Mouse (Mus musculus): ENCODE measurements around the gene Mast4. TPM values are rescaled to one million over a fixed set of nuclear protein-coding genes. Genes with fewer than 3 reads are reported as not detected.

Mast4 gene
- polyA plus RNA-seq, 1 experiment from 2014 or later: 10.1 TPM

- Histone ChIP-seq H3K9me3 (ENCODE audit: control insufficient read depth, low read length) (no peaks in the 10 kb centered on the region), H3K4me3 (ENCODE audit: low read depth, low read length) (no peak overlapping the region), H3K27ac (ENCODE audit: low read depth, low read length) (no peak overlapping the region), H3K9ac (ENCODE audit: low read depth, low read length) (no peak overlapping the region), H3K36me3 (ENCODE audit: control insufficient read depth, insufficient read depth, low read length) (no peaks in the 10 kb centered on the region), H3K27me3 (replicated peaks; ENCODE audit: control insufficient read depth, insufficient read depth, low read length) (no peaks in the 10 kb centered on the region), H3K4me2 (no peak overlapping the region), H3K4me1 (replicated peaks; ENCODE audit: control insufficient read depth, insufficient read depth, low read length) (no peaks in the 10 kb centered on the region)
- DNase-seq (ENCODE audit: low spot score) (no peak), ATAC-seq (replicated peaks; ENCODE audit: low FRiP score) (no peak)
- 49% methylated on average over 2 of the region's 2 CpGs for WGBS
Observed at GRCm38 (mm10) chr13:103219999-103220398, 114.3 kb downstream of the Mast4 start.

GRCm38 (mm10) chr13:103217486-103217885 is 116.8 kb downstream of the Mast4 start:
- Histone ChIP-seq H3K4me2 (no peak overlapping the region), H3K9ac (ENCODE audit: low read depth, low read length) (no peak overlapping the region), H3K9me3 (ENCODE audit: control insufficient read depth, low read length) (no peaks in the 10 kb centered on the region), H3K36me3 (ENCODE audit: control insufficient read depth, insufficient read depth, low read length) (no peaks in the 10 kb centered on the region), H3K4me1 (replicated peaks; ENCODE audit: control insufficient read depth, insufficient read depth, low read length) (no peaks in the 10 kb centered on the region), H3K27me3 (replicated peaks; ENCODE audit: control insufficient read depth, insufficient read depth, low read length) (no peaks in the 10 kb centered on the region), H3K27ac (ENCODE audit: low read depth, low read length) (no peak overlapping the region), H3K4me3 (ENCODE audit: low read depth, low read length) (no peak overlapping the region)
- 56% methylated on average over 3 of the region's 3 CpGs for WGBS
- ATAC-seq (replicated peaks; ENCODE audit: low FRiP score): no peak
- DNase-seq (ENCODE audit: low spot score): no peak

- DNase-seq (ENCODE audit: low spot score) (no peak), ATAC-seq (replicated peaks; ENCODE audit: low FRiP score) (no peak)
- Histone ChIP-seq H3K9me3 (ENCODE audit: control insufficient read depth, low read length) (no peaks in the 10 kb centered on the region), H3K36me3 (ENCODE audit: control insufficient read depth, insufficient read depth, low read length) (no peaks in the 10 kb centered on the region), H3K4me2 (no peak overlapping the region), H3K27me3 (replicated peaks; ENCODE audit: control insufficient read depth, insufficient read depth, low read length) (no peaks in the 10 kb centered on the region), H3K9ac (ENCODE audit: low read depth, low read length) (no peak overlapping the region), H3K4me1 (replicated peaks; ENCODE audit: control insufficient read depth, insufficient read depth, low read length) (no peaks in the 10 kb centered on the region), H3K27ac (ENCODE audit: low read depth, low read length) (no peak overlapping the region), H3K4me3 (ENCODE audit: low read depth, low read length) (no peak overlapping the region)
- 70% methylated on average over 2 of the region's 3 CpGs for WGBS
Observed at GRCm38 (mm10) chr13:103214506-103214905, 119.8 kb downstream of the Mast4 start.

DNA sequence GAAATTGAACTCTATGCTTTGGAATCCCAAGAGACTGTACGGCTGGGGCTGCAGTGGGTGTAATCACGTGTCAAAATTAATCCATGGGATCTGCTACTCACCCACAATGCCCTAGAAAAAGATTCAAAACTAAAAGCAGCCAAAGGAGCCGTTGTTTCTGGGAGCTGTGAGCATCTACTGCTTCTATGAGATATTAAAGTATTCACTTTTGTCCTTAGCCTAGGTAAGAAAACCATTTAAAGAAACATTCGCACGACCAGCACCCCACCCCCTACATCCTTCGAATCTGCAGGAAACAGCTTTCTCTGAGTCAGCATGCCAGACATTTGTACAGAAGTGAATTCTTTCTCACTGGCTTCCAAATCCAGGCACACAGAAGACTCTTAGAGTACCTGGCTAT is 122.3 kb downstream of the Mast4 start:
- H3K4me3 ChIP-seq (ENCODE audit: low read depth, low read length): no peak overlapping the region
- DNase-seq (ENCODE audit: low spot score) (peak; percentile 29), ATAC-seq (replicated peaks; ENCODE audit: low FRiP score) (no peak)
- no peaks in the 10 kb centered on the region for H3K9me3 ChIP-seq (ENCODE audit: control insufficient read depth, low read length)
- no peaks in the 10 kb centered on the region for H3K27me3 ChIP-seq (replicated peaks; ENCODE audit: control insufficient read depth, insufficient read depth, low read length)
- WGBS: 51% methylated on average over 6 of the region's 6 CpGs
- H3K27ac ChIP-seq (ENCODE audit: low read depth, low read length): no peak overlapping the region
- no peaks in the 10 kb centered on the region for H3K36me3 ChIP-seq (ENCODE audit: control insufficient read depth, insufficient read depth, low read length)
- no peak overlapping the region for H3K4me2 ChIP-seq
- H3K9ac ChIP-seq (ENCODE audit: low read depth, low read length): no peak overlapping the region
- H3K4me1 ChIP-seq (replicated peaks; ENCODE audit: control insufficient read depth, insufficient read depth, low read length): no peaks in the 10 kb centered on the region

DNA sequence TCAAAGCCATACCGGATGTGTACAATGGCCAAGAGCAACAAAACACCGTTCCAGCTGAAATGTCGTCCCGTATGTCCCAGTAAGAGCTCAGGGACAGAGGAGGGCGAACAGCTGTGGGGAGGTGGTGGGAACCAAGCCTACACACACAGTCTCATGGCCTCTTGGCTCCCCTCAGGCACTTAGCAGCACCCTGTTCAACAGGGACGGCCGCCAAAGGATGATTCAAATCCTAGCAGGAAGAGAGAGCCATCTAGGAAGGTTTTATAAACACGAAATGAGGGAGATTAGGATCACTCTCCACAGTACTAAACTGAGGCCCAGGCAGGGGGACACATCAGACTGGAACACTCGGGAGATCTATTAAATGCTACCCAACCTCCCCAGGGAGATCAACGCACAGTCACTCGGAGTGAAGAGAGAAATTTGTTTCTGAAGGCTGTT is 122.8 kb downstream of the Mast4 start:
- no peaks in the 10 kb centered on the region for H3K27me3 ChIP-seq (replicated peaks; ENCODE audit: control insufficient read depth, insufficient read depth, low read length)
- ATAC-seq (replicated peaks; ENCODE audit: low FRiP score) (no peak), DNase-seq (ENCODE audit: low spot score) (no peak)
- no peak overlapping the region for H3K4me3 ChIP-seq (ENCODE audit: low read depth, low read length)
- H3K27ac ChIP-seq (ENCODE audit: low read depth, low read length): no peak overlapping the region
- H3K4me1 ChIP-seq (replicated peaks; ENCODE audit: control insufficient read depth, insufficient read depth, low read length): no peaks in the 10 kb centered on the region
- no peaks in the 10 kb centered on the region for H3K9me3 ChIP-seq (ENCODE audit: control insufficient read depth, low read length)
- H3K4me2 ChIP-seq: no peak overlapping the region
- H3K36me3 ChIP-seq (ENCODE audit: control insufficient read depth, insufficient read depth, low read length): no peaks in the 10 kb centered on the region
- no peak overlapping the region for H3K9ac ChIP-seq (ENCODE audit: low read depth, low read length)
- WGBS: 71% methylated on average over 11 of the region's 11 CpGs

GRCm38 (mm10) chr13:103210746-103211145 is 123.6 kb downstream of the Mast4 start:
- H3K9ac ChIP-seq (ENCODE audit: low read depth, low read length): no peak overlapping the region
- 84% methylated on average over 4 of the region's 4 CpGs for WGBS
- H3K9me3 ChIP-seq (ENCODE audit: control insufficient read depth, low read length): no peaks in the 10 kb centered on the region
- H3K4me1 ChIP-seq (replicated peaks; ENCODE audit: control insufficient read depth, insufficient read depth, low read length): no peaks in the 10 kb centered on the region
- no peak overlapping the region for H3K4me2 ChIP-seq
- H3K4me3 ChIP-seq (ENCODE audit: low read depth, low read length): no peak overlapping the region
- no peaks in the 10 kb centered on the region for H3K27me3 ChIP-seq (replicated peaks; ENCODE audit: control insufficient read depth, insufficient read depth, low read length)
- DNase-seq (ENCODE audit: low spot score) (no peak), ATAC-seq (replicated peaks; ENCODE audit: low FRiP score) (no peak)
- no peak overlapping the region for H3K27ac ChIP-seq (ENCODE audit: low read depth, low read length)
- H3K36me3 ChIP-seq (ENCODE audit: control insufficient read depth, insufficient read depth, low read length): no peaks in the 10 kb centered on the region

DNA sequence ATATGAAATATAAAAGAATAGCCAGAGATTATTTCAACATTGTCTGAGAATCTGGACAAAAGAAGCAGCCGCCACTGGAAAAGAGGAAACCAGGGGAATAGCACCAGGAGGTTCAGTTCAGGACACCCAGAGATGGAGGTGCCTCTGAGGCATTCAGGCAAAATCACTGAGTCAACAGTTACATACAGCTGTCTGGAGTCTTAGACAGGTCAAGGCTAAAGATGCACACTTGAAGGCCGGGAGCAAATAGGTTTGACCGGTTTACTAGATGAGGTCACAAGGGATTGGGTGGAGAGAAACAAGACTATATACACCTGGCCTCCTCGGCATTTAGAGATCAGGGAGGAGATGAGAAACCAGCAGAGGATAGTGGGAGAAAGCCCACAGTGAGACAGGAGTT is 127.1 kb downstream of the Mast4 start:
- no peak overlapping the region for H3K9ac ChIP-seq (ENCODE audit: low read depth, low read length)
- no peaks in the 10 kb centered on the region for H3K4me1 ChIP-seq (replicated peaks; ENCODE audit: control insufficient read depth, insufficient read depth, low read length)
- no peak overlapping the region for H3K4me2 ChIP-seq
- DNase-seq (ENCODE audit: low spot score) (no peak), ATAC-seq (replicated peaks; ENCODE audit: low FRiP score) (no peak)
- H3K4me3 ChIP-seq (ENCODE audit: low read depth, low read length): no peak overlapping the region
- no peak overlapping the region for H3K27ac ChIP-seq (ENCODE audit: low read depth, low read length)
- WGBS: 82% methylated on average over 4 of the region's 4 CpGs
- no peaks in the 10 kb centered on the region for H3K9me3 ChIP-seq (ENCODE audit: control insufficient read depth, low read length)
- H3K27me3 ChIP-seq (replicated peaks; ENCODE audit: control insufficient read depth, insufficient read depth, low read length): no peaks in the 10 kb centered on the region
- H3K36me3 ChIP-seq (ENCODE audit: control insufficient read depth, insufficient read depth, low read length): no peaks in the 10 kb centered on the region

DNA sequence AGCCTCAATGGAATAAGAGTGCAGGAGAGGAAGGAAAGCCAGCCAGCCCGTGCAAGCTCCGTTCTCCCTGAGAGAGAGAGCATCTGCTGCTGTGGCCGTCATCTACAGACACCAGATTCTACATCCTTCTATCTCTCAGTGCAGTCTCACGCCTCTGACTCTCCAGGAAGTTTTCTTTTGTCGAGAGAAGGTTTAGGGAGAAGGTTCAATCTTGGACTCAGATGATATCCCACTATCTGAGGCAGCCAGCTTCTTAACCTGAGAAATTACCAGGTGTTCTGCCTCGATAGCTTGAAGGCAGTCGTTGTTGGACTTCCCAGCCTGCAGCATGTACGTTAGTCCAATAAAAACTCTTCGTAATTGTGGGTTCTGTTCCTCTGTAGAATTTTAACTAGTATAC is 127.7 kb downstream of the Mast4 start:
- no peak overlapping the region for H3K4me2 ChIP-seq
- H3K27me3 ChIP-seq (replicated peaks; ENCODE audit: control insufficient read depth, insufficient read depth, low read length): no peaks in the 10 kb centered on the region
- WGBS: 57% methylated on average over 9 of the region's 9 CpGs
- no peak overlapping the region for H3K9ac ChIP-seq (ENCODE audit: low read depth, low read length)
- no peak overlapping the region for H3K27ac ChIP-seq (ENCODE audit: low read depth, low read length)
- no peaks in the 10 kb centered on the region for H3K9me3 ChIP-seq (ENCODE audit: control insufficient read depth, low read length)
- no peaks in the 10 kb centered on the region for H3K4me1 ChIP-seq (replicated peaks; ENCODE audit: control insufficient read depth, insufficient read depth, low read length)
- DNase-seq (ENCODE audit: low spot score) (no peak), ATAC-seq (replicated peaks; ENCODE audit: low FRiP score) (no peak)
- no peaks in the 10 kb centered on the region for H3K36me3 ChIP-seq (ENCODE audit: control insufficient read depth, insufficient read depth, low read length)
- no peak overlapping the region for H3K4me3 ChIP-seq (ENCODE audit: low read depth, low read length)

GRCm38 (mm10) chr13:103205191-103205590 is 129.1 kb downstream of the Mast4 start:
- H3K9ac ChIP-seq (ENCODE audit: low read depth, low read length): no peak overlapping the region
- WGBS: 91% methylated on average over 5 of the region's 5 CpGs
- no peak overlapping the region for H3K27ac ChIP-seq (ENCODE audit: low read depth, low read length)
- ATAC-seq (replicated peaks; ENCODE audit: low FRiP score) (no peak), DNase-seq (ENCODE audit: low spot score) (no peak)
- H3K4me2 ChIP-seq: no peak overlapping the region
- no peaks in the 10 kb centered on the region for H3K4me1 ChIP-seq (replicated peaks; ENCODE audit: control insufficient read depth, insufficient read depth, low read length)
- H3K36me3 ChIP-seq (ENCODE audit: control insufficient read depth, insufficient read depth, low read length): no peaks in the 10 kb centered on the region
- H3K27me3 ChIP-seq (replicated peaks; ENCODE audit: control insufficient read depth, insufficient read depth, low read length): no peaks in the 10 kb centered on the region
- no peak overlapping the region for H3K4me3 ChIP-seq (ENCODE audit: low read depth, low read length)
- H3K9me3 ChIP-seq (ENCODE audit: control insufficient read depth, low read length): no peaks in the 10 kb centered on the region

Measured in liver, embryonic 11.5 days (tissue).